Mouse (Mus musculus): ENCODE results near the gene Dclk1.
A peak's percentile ranks its signal among the peaks of the same experiment; 100 is the strongest.

Gene Dclk1

DNA sequence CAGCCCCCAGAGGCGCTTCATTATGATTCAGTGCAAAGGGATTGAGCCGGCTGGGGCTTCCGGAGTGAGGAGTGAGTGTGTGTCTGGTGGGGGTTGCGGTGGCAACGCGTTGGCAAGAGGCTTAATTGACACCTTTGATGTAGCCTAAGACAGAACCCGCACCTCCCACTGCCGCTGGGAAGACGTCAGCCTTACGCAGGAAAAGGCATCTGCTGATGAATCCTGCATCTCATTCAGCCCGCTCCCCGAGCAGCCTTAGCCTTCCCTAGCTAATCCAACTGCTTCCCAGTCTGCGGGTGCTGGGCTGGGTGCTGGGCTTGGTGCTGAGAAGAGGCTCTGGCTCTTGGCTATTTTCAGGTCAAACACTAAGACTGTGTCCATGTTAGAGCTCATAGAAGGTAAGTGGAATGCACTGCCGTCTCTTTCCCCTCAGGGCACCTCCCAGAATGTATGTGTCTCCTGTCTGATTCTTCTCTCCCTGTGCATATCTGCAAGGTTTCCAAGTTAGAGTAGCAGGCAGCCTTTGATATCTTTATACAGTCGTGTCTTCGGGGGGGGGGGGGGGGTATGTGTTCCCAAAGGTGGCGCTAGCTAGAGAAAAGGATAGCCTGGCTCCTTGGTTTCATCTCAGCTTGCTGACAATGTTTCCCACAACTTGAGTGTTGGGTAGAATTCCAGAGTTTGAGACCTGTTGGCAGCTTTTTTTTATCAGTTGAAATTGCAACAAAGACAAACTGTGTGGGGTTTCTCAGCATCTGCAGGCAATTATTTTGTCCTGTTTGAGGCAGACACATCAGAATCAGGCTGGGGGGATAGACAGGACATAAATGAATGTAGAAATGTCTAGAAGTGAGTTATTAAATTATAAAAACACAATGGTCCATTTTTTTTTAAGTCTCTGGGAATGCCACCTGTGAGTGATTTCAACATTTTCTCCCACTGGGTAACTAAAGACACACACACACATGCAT, 219.8 kb downstream of the Dclk1 start:
- peak; percentile 91 for DNase-seq

DNA sequence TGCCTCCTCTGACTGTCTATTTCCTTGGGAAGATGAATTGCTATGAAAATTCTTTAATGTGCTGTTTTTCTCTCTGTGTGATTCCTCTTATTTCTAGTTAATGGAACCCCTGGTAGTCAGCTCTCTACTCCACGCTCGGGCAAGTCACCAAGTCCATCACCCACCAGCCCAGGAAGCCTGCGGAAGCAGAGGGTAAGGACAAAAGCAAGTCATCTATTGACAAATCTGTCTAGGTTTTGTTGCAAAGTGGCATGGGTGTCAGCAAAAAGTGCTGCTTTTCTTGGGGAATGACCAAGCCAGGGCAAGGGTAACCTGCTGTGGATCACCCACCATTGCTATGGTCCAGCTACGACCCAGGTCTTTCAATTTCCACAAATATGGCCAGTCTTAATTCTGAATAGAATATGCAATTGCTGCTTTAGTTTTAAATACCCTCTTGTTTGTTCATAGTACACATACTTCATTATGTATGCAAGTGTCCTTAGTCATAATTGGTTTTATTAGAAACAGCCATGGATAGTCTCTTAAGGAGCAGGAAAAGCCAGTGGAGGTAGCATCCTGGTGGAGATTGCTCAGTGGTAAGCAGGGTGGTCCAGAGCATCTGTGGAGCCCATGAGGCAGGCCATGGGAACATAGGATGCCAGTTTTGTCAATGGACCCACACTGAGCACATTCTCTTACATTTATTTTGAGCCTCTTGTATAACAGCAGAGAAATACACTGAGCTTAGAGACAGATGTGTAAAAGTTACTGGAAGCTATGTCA, 220.9 kb downstream of the Dclk1 start:
- DNase-seq, result no peak

DNA sequence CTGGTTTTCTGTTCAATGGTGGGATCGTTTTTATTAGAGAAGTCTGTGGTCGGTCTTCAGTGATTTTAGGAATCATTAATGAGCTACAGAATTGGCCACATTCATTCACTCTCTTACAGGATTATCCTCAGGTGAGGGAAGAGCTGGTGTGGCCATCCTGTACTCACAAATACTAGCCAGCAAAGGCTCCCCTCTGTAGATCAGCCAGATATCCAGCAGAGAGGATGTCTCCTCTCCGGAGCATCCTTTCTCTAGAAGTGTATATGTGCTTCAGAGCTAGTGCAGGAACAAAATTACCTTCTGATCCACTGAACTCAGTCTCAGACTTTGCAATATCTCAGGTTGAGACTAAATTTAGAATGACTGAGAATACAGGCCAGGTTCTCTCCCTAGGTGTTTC, 222.1 kb downstream of the Dclk1 start:
- no peak for DNase-seq

DNA sequence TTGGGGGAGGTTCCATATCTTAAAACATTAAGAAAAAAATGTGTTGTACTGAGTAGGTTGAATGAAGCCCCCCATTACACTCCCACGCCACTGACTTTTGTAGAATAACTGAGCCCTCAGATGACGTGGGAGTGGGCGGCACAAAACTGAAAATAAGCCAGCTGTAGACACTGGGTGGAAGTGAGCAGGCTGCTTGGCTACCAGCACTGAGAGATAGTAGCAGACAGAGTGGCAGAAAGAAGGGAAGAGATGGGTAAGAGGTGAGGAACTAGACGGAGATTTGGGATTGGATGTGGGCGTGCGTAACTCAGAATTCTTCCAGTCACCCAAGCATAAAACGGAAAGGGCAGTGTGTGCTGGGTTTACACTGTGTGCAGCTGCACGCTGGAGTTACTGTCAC, 223.6 kb downstream of the Dclk1 start:
- DNase-seq, result peak; percentile 59

DNA sequence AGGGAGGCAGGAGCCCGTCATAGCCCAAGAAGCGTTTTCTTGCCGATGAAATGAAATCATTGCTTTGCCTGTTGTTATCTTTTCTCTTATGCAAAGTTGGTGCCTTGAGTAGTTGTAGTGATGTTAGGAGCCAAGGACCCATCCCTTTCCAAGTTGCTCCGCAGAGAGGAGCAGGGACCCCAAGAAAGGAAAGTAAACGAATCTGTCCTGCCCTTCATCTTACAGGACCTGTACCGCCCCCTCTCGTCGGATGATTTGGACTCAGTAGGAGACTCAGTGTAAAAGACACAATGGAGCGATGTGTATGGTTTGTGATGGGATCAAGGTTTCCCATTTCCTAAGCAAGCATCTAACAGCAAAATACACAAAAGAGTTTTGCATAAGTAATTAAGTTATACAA, 224.2 kb downstream of the Dclk1 start:
- DNase-seq, result no peak

DNA sequence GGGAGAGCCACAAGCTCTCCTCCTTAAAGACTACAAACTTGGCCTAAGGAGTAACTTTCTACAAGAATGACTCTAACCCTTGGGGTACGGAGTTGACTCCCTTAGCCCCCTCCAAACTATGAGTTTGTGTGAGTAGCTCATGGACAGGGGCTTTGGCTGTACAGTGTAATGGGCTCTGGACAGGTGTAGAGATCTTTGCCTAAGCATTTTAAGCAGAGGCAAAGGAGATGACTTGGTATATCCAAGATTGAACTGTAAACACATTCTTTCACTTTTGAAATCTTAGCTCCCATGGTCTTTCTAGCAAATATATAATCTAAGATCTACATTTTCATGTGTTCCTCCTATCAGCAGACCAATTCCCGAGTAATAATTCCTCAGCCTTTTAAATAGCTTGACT, 229.9 kb downstream of the Dclk1 start, which contains the start of gene Gm21954:
Gene Gm21954 (minus strand): TSS at position 101 of the 400 bp plus-strand sequence.
- no peak for DNase-seq

DNA sequence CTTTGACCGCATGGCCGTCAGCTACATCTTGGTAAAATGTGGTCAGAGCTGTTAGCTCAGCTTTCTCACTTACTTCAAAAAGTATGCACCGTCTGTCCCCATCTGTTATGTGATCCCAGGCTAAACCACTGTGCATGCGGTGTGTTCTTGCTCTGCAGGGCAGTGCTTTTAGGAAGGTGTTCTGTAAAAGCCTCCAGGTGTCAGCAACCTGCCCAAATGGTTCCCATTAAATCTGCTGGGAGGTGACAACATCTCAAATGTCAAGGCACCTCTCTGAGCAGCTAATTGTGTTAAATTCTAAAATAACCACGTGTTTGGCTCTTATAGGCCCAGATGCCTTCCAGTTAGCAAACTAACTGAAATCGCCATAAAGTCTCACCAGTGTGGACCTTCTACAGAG, 231.0 kb downstream of the Dclk1 start:
- DNase-seq, result no peak

DNA sequence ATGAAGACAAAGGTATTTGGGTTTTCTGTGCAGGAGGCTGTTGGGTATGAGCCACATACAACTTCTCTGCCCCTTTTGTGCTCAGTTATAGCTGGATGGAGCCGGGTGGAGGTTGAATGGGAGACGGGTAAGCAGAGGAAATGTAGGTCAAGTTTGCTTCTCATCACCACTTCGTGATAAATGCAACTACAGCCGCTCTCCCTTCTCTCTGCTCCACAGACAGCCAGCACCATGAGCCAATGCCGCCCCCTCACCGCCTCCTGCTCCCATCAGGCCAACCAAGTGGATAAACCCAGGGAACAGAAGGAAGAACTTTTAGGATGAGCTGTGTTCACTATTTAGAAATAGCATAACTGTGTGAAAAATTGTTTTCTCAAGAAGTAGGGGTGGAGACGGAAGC, 234.5 kb downstream of the Dclk1 start:
- peak; percentile 82 for DNase-seq

DNA sequence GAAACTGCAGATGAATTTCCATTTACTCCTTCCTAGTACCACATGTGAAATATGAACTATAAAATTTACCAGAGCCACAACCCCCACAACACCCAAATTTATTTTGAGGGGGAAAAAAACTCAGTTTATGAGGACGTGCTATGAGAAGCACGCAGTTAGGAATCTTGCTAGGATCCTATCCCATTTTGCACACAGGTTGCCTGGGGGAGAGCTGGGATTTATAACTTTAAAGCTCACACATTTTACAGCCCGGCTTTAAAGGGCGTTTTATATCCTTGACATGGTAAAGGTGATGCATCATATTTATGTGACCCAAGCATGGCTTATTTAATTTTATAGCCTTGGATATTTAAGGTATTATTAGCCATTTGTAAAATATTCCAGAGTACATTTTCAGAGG, 237.1 kb downstream of the Dclk1 start:
- DNase-seq, result no peak

DNA sequence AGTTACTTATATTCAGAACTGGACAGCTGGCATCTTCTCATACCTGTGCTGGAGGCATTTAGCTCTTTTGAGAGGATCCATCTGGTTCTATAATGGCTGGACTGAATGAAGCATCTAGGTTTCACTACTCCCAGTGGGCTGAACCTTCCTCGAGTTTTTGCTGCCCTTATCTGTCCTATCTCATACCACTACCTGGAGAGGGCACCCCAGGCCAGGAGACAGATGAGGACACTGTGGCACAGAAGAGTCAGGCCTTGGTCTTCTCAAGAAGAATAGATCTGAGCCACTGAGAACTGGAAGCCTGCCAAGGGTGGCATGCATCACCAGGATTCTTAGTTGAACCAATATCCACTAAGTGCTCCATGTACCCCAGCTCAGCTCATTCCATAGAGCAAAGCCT, 239.0 kb downstream of the Dclk1 start:
- no peak for DNase-seq

DNA sequence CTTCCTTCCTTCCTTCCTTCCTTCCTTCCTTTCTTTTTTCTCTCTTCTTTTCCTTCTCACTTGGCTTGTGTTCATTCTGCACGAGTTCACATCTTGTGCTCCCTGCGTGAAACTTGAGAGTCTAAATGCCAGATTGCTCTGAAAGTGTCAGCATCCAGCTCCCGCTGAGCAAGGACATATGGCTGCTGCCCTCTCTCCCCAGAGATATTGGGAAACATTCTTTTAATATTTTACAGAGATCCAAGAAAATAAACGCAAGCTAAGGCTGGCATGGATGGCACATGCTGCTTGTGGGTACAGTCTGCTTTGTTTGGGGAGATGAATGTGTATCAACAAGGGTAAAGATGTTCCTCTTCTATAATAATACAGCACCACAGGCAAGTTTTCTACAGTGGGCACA, 241.2 kb downstream of the Dclk1 start:
- no peak for DNase-seq

DNA sequence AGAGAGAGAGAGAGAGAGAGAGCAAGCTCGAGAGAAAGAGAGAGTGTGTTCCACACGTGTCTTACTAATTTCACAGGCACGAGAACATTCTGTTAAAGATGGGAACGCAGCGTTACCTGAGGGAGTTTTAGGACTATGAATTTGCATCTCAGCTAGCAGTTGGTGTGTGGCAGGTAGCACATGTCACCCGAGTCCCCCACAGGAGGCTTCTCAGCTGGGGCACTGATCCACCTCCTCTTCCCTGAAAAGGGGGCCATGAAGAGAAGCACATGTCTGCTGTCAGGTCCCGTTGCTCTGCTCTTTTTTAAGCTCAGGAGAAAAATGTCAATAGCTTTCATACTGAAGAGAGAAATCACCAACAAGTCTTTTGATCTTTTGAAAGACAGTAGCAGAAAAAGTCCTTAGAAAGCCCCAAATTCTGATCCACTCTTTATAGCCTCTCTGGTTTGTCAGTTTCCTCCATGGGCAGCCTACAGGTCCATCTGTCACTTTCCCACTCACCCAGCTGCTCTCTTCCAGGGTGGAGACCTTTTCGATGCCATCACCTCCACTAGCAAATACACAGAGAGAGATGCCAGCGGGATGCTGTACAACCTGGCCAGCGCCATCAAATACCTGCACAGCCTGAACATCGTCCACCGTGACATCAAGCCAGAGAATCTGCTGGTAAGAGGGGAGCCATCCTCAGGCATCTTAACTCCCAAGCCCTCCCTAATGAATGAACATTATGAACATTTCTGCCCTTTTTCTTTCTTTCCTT, 247.2 kb downstream of the Dclk1 start:
- DNase-seq, result no peak

DNA sequence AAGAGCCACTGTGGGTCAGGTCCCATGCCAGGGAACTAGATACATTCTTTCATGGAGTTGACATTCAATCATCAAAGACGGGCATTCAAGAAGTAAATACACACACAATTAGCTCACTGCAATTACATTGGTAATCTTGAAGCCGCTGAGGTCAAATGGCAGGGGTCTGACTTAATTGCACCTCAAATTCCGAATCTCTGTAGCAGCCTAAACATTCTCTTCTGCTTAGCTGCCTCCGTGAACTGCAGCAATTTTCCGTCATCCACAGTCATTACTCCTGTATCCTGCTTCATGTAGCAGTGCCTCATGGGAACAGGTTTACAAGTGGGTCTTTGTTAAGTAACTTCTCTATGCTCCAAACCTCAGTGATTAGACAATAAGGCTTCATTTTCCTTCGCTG, 249.9 kb downstream of the Dclk1 start:
- DNase-seq, result no peak

DNA sequence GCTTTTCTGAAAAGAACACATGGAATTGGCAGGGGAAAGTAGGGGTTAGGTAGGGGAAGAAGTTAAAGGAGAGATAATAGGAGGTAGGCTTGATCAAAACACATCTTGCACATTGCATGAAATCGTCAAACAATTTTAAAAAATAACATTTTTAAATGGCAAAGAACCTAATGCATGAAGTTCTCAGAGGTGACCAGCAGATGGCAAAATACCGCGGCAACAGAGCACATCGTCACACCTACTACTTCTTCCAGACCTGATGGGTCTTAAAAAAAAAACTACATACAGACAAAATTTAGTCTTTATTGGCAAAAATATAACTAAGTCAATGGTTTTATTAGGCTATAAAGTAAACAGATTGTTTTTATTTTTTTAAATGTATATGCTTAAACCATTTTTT, 252.2 kb downstream of the Dclk1 start:
- DNase-seq, result no peak

DNA sequence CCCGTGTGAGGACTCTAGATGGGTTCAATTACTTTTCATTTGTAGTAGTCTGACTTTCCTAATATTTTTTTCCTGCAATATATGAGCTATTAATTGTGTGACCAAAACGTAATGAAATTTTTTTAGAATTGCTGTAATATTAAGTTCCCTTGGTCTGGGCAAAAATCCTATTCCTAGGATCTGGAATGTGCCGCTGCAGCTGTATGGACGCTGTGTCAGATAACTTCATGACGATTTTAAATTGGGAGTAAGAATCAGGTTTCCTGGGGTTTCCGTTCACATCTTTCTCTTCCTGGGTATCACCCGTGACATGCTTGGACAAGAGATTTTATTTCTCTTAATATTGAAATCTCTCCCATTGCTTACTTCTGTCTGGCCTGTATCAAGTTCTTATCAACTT, 253.1 kb downstream of the Dclk1 start:
- DNase-seq, result no peak

DNA sequence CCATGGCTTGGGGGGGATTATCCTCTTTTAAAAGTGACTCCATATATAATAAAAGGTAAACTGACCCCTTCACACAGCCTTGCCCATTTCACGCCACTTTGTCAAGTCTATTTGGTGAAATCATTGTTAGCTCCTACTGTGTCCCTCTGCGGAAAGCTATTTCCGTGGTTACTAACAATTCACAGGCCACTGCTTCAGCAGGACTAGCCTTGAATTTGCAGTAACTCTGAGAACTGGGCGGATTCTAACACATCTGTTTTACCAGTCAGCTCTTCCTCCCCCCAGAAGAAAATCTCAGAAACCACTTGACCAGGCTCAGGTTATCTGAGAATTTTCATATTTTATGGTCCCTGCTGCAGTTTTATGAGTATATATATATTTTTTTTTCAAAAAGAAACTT, 253.7 kb downstream of the Dclk1 start:
- no peak for DNase-seq

DNA sequence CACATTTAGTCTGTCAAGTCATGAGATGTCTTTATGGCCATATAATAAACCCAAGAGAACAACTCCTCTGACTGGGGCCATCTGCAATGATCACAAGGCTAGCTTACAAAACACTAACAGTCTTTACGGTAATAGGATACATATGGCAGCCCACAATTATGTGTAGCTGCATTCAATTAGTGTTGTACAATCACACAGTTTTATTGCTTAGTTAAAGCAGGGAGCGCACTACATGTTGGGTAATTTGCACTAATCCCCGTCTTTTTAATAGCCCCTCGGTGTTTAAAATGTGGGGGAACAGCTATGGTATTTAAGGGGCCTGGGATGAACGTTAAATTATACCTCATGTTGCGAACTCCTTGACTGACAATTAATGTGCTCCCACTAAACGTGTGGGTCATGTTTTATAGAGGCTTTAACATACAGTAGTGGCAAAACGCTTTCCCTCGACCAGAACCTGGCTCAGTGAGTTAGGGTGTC, 254.3 kb downstream of the Dclk1 start:
- no peak for DNase-seq

DNA sequence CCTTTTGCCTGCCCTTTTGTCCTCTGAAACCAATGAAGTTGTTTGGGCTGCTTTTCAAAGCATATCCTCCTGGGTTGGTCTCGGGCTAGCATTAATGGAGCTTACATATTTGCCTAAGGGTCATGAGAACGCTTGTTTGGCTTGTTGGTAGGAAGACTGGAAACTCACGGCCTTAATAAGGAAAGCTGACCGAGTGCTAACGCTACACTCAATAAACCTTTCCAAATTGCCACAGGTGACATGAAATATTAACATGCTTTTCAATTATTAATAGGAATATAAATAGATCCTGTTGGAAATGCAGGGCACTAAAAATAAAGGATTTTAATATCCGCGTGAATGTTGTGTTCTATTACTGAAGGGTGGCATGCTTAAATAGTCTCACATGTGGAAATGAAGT, 257.1 kb downstream of the Dclk1 start:
- no peak for DNase-seq

DNA sequence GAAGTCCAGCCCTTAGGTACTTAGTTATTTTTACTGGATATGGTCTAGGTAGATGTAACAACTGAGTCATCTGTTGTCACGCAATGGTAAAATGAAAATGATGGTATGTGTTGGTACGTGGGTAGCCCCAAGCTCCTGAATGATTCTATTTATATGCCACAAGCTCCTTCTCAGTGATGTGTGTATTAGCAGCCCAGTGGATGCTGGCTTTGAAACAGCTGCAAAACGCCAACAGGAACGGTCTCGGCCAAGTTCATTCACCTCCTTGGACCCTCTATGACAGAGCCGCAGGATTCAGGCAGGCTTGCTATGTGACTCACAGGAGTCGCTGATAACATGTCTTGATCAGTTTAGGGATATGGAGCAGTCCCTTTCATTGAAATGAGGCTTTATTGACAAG, 268.0 kb downstream of the Dclk1 start:
- no peak for DNase-seq

DNA sequence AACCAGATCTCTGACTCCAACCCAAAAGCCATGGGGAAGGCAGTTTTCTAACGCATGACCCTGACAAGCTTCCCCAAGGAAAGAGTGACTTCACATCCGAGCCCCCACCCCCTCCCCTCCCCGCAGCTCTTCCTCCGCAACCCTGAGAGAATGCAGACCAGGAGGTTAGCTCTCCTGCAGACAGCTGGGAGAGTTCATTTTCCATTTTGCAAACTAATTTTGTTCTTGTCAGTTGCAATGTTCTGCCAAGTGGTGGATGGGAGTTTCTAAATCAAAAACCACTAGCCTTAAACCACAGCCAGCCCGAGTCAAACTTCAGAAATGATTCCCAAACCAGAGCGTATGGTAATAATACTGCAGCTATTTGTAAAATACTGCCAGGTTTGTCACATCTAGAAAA, 269.5 kb downstream of the Dclk1 start:
- no peak for DNase-seq

DNA sequence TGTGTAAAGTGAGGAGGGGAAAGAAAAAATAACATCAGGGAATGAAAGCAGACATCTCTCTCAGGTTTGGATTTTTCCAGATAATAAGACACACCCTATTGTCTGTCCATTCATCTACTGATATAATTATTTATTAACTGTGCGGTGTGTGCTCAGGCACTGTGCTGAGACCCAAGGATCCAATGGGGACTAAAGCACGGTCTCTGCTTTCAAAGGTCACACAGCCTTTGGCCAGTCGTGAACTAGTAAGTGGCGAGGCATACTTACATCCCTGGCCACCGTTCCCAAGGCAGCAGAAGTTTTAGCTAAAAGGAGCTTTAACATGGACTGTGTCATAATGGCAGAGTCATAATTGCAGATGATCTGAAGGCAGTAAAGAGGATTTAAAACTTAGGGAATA, 273.8 kb downstream of the Dclk1 start:
- DNase-seq, result no peak

DNA sequence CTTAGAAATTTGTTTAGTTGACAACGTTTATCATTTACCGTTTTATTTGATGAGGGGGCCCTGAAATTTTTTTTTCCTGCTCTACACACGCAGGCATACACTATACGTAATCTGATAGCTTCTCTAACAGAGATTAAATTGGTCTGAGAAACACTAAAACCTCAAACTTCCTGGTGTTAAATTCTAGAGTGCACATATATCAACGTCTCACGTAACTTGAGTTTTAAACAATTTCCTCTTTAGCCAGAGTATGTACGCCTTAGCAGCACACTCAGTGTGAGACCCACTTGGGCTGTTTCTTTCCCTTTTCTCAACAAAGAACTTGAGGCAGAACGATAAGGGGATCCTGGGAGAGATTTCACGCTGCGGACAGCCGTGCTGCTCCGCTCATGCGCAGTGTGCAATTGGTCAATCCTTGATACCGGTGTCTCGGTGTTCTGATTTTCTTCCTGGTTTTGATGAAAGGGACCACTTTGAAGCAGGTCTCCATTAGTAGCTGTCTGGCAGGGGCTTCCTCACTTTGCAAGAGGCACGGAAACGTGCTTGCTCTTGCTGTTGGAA, 275.4 kb downstream of the Dclk1 start:
- DNase-seq, result no peak

All from right cerebral cortex, postnatal 25 days (tissue).